Mouse (Mus musculus): Measurements from ENCODE around the gene Mecr. TPM values are rescaled to one million over a fixed set of nuclear protein-coding genes. Genes with fewer than 3 reads are reported as not detected.

The Mecr gene
- total and polyA plus RNA-seq, 3 experiments: 92.1 to 137 TPM; not detected in 1

GRCm38 (mm10) chr4:131904478-131904877 lies 61.2 kb downstream of the Mecr start (continued):
- TF ChIP-seq MEF2A (IDR thresholded peaks at IDR 0.05; ENCODE audit: extremely low read depth, insufficient replicate concordance, low read depth, low read length, poor library complexity, severe bottlenecking): no peak
- no peak for TF ChIP-seq TAL1 (IDR thresholded peaks at IDR 0.05; ENCODE audit: low read length)
- peak; percentile 86 for TF ChIP-seq SMC3 (IDR thresholded peaks at IDR 0.05; ENCODE audit: low read depth, low read length)
- TF ChIP-seq UBTF (IDR thresholded peaks at IDR 0.05; ENCODE audit: borderline replicate concordance, insufficient read depth, low read depth, low read length): no peak

- H3K36me3 ChIP-seq (ENCODE audit: control insufficient read depth in 1 of 2, insufficient read depth in 2 of 2, low read length in 2 of 2): no peaks in the 10 kb centered on the region; a peak in 2 of 4 replicates
- DNase-seq (ENCODE audit: low read depth, low spot score): no peak
Observed at GRCm38 (mm10) chr4:131906423-131906822, 63.2 kb downstream of the Mecr start.

GRCm38 (mm10) chr4:131907912-131908311 lies 64.6 kb downstream of the Mecr start:
- H3K4me3 ChIP-seq (ENCODE audit: control insufficient read depth in 1 of 2, insufficient read depth in 1 of 2, low read depth in 2 of 2, low read length in 2 of 2): no peak overlapping the region
- H3K4me1 ChIP-seq (ENCODE audit: control insufficient read depth in 1 of 2, insufficient read depth in 2 of 2, low read length in 2 of 2): no peaks in the 10 kb centered on the region
- H3K79me2 ChIP-seq (ENCODE audit: control insufficient read depth, insufficient read depth, low read length, poor library complexity): no peaks in the 10 kb centered on the region
- no peak overlapping the region for H3K27ac ChIP-seq (ENCODE audit: control insufficient read depth, low read depth, low read length)
- H3K27me3 ChIP-seq (ENCODE audit: control insufficient read depth in 1 of 2, insufficient read depth in 2 of 2, low read length in 2 of 2): no peaks in the 10 kb centered on the region
- TF ChIP-seq CTCF (IDR thresholded peaks at IDR 0.05 in 2 of 3, conservative IDR thresholded peaks at IDR 0.05 in 1 of 3; ENCODE audit: control insufficient read depth in 1 of 3, insufficient read depth in 1 of 3, low read depth in 2 of 3, low read length in 3 of 3, poor library complexity in 1 of 3, severe bottlenecking in 1 of 3): peak; percentile 61 to 67 (median 66)
- TF ChIP-seq ZC3H11A (IDR thresholded peaks at IDR 0.05; ENCODE audit: low read depth, low read length): 0 out of 2 replicates have a peak, but pooled peaks have one; percentile 25
- no peak for TF ChIP-seq NRF1 (IDR thresholded peaks at IDR 0.05; ENCODE audit: insufficient read depth, low read depth, low read length, poor library complexity, severe bottlenecking)
- TF ChIP-seq RAD21 (IDR thresholded peaks at IDR 0.05; ENCODE audit: low read depth, low read length): peak; percentile 58
- peak; percentile 54 for TF ChIP-seq SMC3 (IDR thresholded peaks at IDR 0.05; ENCODE audit: low read depth, low read length)
- H3K9me3 ChIP-seq (replicated peaks; ENCODE audit: insufficient read depth, low read length): no peaks in the 10 kb centered on the region
- no peak overlapping the region for H3K9ac ChIP-seq (ENCODE audit: control insufficient read depth, low read depth, low read length, poor library complexity, severe bottlenecking)
- no peaks in the 10 kb centered on the region for H3K36me3 ChIP-seq (ENCODE audit: control insufficient read depth in 1 of 2, insufficient read depth in 2 of 2, low read length in 2 of 2)
- peak; percentile 43 for DNase-seq (ENCODE audit: low read depth, low spot score)

More at GRCm38 (mm10) chr4:131906423-131906822, 63.2 kb downstream of the Mecr start:
- Histone ChIP-seq H3K79me2 (ENCODE audit: control insufficient read depth, insufficient read depth, low read length, poor library complexity) (no peaks in the 10 kb centered on the region), H3K9me3 (replicated peaks; ENCODE audit: insufficient read depth, low read length) (no peaks in the 10 kb centered on the region), H3K4me1 (ENCODE audit: control insufficient read depth in 1 of 2, insufficient read depth in 2 of 2, low read length in 2 of 2) (no peaks in the 10 kb centered on the region), H3K27ac (ENCODE audit: control insufficient read depth, low read depth, low read length) (no peak overlapping the region), H3K4me3 (ENCODE audit: control insufficient read depth in 1 of 2, insufficient read depth in 1 of 2, low read depth in 2 of 2, low read length in 2 of 2) (no peak overlapping the region), H3K27me3 (ENCODE audit: control insufficient read depth in 1 of 2, insufficient read depth in 2 of 2, low read length in 2 of 2) (no peaks in the 10 kb centered on the region), H3K9ac (ENCODE audit: control insufficient read depth, low read depth, low read length, poor library complexity, severe bottlenecking) (no peak overlapping the region)
- TF ChIP-seq MEF2A (IDR thresholded peaks at IDR 0.05; ENCODE audit: extremely low read depth, insufficient replicate concordance, low read depth, low read length, poor library complexity, severe bottlenecking) (no peak), GABPA (IDR thresholded peaks at IDR 0.05; ENCODE audit: low read depth, low read length) (no peak), POLR2AphosphoS5 (IDR thresholded peaks at IDR 0.05; ENCODE audit: borderline replicate concordance, low read depth, low read length) (0 out of 2 replicates have a peak, but pooled peaks have one; percentile 19), SMC3 (IDR thresholded peaks at IDR 0.05; ENCODE audit: low read depth, low read length) (no peak), CTCF (IDR thresholded peaks at IDR 0.05 in 2 of 3, conservative IDR thresholded peaks at IDR 0.05 in 1 of 3; ENCODE audit: control insufficient read depth in 1 of 3, insufficient read depth in 1 of 3, low read depth in 2 of 3, low read length in 3 of 3, poor library complexity in 1 of 3, severe bottlenecking in 1 of 3) (no peak)

All from MEL (cell line).